Mouse (Mus musculus): ENCODE measurements around the gene Tmem165. TPM values are rescaled to one million over a fixed set of nuclear protein-coding genes. Genes with fewer than 3 reads are reported as not detected.

Gene Tmem165
- 50.2 and 51.2 TPM in 2 replicates for polyA plus RNA-seq (2012; rRNA removed)

DNA sequence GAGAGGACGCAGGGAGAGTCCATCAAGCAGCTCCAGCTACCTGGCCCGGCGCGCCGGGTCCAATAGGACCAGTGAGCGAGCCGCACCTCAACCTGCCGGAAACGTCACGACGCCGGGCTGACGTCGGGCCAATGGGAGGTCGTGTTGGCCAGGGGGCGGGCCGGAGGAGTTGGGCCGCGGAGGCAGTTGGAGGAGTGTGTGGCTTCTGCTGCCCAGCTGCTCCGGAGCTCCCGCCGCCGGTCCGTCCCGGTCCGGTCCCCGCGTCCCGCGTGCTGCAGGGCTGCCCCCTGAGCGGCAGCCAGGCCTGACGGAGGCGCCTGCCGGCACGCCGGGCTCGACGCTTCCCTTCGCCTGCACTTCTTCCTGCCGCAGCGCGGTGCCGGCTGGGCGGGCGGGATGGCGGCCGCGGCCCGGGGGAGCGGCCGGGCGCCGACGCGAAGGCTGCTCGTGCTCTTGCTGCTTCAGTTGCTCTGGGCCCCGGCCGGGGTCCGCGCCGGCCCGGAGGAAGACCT lies at the start of gene Tmem165:
Tmem165 (plus strand) TSS at position 131 of the 512 bp plus-strand sequence.
- no peak for DNase-seq (ENCODE audit: low read depth)

DNA sequence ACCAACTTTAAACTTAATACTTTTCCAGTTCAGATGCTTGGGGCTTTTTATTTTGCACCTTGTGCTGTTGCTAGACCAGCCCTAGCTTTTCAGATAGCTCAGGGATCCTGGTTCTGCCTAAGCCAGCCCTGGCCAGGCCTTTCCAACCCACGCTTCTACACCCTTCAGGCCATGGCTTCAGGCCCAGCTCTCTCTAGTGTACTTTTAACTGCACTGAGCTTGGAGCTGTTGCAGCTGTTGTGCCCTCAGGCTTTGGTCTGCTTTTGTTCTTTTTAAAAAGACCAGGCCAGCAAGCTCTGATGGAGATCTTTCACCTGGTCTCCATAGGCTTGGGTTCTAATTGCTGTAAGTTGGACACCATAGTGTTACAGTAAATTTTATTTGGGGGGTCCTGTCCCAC lies 48.0 kb upstream of the Tmem165 start:
- peak; percentile 70 for DNase-seq (ENCODE audit: low read depth)

DNA sequence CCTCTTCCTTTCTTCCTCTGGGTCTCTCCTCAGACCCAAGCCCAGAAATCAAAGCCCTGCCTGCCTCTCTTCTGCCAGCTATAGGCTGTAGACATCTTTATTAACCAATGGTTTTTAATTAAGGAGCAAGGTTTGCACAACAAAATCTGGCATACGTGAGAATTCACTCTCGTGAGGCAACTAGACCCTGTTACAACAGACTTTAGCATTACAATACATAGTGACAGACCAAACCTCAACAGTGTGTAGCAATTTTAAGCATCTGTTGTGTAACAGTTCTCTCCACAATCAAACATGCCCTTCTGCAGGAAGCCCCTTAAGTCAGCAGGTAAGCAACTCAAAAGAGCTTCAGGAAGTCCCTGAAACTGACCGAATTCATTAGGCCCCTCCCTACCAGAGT lies 47.4 kb upstream of the Tmem165 start:
- DNase-seq (ENCODE audit: low read depth) = peak; percentile 83

DNA sequence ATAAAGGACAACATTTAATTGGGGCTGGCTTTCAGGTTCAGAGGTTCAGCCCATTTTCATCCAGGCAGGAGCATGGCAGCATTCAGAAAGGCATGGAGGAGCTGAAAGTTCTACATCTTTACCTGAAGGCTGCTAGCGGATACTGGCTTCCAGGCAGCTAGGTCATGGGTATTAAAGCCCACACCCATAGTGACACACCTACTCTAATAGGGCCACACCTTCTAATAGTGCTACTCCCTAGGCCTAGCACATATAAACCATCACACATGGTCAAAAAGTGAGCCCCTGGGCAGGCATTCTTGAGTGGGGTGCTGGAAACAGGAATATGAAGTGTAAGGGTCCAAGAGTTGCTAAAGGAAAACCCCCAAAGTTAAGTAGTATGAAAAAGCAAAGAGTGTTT lies 46.1 kb upstream of the Tmem165 start:
- DNase-seq (ENCODE audit: low read depth) = no peak

DNA sequence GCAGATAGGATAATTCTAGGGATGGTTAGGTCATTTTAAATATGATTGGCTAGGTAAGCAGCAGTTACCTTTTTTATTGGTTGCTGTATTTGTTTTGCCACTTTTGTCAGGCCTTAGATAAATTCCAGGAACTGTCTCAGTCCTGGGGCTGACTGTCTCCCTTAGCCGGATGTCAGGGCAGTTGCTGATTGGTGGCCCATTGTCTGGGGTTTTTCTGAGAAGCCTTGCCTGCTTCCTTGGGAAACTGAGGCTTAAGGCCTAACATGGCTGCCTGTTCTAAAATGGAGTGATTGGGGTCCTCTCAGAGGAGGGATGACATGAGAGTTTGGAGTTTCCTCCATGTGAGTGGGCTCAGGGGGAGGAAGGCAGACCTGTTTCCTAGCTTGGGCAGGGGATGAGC lies 45.6 kb upstream of the Tmem165 start:
- no peak for DNase-seq (ENCODE audit: low read depth)

DNA sequence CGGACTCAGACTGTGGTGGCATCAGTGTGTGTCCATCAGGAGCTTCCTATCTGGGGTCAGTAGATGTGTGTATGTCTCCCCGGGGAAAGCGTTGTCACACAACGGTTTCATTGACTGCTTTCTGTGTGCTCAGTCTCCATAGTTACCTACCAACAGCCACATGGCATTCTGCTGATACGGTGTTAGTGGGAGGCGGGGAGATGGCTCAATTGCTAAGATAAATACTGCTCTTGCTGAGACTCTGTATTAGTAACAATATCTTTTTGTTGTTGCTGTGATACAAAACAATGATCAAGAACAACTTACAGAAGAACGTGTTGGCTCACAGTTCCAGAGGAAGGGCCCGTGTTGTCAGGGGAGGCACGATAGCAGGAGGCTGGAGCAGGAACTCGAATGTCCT lies 45.2 kb upstream of the Tmem165 start:
- no peak for DNase-seq (ENCODE audit: low read depth)

DNA sequence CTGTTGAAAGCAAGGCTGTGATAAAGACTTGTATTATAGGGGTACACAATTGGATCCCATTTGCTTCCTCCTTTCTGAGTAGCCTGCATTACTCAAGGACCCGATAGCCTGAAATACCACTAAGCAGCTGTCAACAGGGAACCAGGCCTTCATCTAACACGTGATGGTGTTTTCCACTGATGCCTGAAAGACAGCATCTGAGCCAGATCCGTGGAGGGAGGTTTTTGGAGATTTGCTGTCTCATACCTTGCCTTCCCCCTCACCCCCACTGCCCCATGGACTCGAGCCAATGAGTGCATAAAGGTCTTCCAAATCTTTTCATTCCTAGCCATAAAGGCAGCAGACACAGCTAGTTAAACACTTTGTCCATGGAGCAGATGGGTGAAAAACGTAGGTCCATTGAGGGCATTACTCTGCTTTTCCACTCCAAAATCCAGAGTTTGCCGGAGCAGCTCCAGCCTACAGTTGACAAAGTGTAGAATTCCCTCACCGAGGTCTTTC lies 44.5 kb upstream of the Tmem165 start:
- no peak for DNase-seq (ENCODE audit: low read depth)

DNA sequence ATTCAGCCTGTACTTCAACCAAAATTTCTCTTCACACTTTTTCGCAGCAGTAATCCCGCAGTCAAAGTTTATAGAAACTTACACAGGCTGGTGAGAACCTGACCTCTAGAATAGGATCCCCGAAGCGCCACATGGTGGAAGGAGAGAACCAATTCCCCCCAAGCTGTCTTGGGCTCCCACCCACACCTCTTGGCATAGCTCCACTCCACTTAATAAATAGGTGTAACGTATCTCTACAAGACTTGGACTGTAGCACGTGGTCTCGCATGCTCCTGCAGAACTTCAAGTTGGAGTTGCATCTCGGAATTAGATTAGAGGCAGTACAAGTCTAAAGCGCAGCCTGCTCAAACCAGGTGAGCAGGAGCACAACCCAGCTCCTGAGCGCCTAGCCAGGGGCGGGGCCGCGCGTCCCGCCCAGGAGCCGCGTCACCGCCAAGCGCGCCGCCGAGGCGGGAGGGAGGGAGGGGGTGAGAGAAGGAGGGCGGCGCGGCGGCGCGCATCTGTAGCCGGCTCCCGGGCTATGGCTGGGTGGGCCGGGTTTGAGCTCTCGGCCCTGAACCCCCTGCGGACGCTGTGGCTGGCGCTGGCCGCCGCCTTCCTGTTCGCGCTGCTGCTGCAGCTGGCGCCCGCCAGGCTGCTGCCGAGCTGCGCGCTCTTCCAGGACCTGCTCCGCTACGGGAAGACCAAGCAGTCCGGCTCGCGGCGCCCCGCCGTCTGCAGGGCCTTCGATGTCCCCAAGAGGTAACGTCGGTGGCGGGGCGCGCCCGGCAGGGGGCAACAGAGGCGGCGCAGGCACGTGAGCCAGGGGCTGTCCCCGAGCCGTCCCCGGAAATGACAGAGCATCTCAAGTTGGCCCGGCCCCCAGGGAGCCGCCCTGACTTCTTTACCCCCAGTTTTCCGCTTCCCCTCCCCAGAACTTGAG lies 43.6 kb upstream of the Tmem165 start, which contains the start of gene Srd5a3:
Srd5a3 (plus strand) TSS at position 464 of the 922 bp plus-strand sequence.
- peak; percentile 47 for DNase-seq (ENCODE audit: low read depth)

DNA sequence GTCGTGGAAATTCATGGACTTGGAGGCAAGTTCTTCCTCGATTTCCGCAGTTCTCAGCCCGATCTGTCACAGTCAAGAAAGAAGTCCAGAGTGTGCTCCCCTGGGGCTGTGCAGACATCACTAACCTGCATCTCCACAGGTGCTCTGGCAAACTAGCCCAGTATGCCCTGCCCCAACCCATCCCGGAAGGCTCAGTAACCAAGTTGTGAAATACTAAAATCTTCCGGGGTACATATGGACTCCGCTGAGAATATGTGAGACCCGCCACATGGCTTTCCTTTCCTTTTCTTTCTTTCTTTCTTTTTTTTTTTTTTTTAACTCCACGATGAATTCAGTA lies 43.0 kb upstream of the Tmem165 start:
- no peak for DNase-seq (ENCODE audit: low read depth)

DNA sequence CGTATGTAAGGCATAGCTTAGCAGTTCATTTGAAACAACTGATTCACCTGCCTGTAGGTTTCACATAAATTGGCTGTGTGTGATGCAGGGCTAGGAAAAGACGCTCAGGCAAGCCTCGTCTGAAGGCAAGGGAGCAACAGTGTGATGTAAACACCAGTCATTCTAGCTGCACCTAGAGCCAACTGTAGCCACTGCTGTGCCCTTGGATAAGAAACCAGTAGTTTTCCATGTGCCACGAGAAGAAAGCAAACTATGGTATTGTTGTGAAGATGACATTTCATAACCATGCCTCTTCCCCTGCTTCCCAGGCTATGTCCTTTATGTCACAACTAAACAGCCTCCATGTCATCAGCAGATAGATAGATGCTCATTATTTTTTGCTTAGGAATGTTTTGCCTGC lies 40.3 kb upstream of the Tmem165 start:
- no peak for DNase-seq (ENCODE audit: low read depth)

DNA sequence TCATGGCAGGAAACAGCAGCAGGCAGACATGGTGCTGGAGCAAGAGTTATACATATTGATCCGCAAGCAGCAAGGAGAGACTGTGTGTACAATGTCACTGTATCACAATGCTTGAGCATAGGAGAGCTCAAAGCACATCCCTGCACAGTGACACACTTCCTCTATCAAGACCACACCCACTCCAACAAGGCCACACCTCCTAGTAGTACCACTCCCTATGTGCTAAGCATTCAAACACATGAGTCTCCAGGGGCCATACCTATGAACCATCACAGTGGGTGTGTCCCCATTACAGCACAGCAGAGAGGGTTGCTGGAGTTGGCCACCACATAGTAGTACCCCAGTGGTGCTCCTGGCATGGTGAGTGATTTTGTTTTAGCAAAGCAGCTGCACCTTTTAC lies 37.3 kb upstream of the Tmem165 start:
- no peak for DNase-seq (ENCODE audit: low read depth)

DNA sequence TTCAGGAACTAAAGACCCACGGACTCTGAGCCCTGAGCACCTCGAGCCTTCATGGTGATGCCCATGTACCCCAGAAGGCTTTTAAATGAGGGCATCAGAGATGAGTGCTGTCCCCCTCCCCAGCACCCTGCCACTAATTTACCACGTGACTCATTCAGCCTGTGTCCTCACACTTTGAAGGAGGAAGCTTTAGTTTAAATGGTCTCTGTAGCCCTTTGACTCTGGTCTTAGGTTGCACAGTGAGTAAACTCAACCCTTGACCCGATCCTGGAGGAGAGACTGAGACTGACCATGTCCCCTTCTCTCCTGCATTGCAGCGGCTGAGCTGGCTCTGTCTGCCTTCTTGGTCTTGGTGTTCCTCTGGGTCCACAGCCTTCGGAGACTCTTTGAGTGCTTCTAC lies 34.2 kb upstream of the Tmem165 start:
- no peak for DNase-seq (ENCODE audit: low read depth)

DNA sequence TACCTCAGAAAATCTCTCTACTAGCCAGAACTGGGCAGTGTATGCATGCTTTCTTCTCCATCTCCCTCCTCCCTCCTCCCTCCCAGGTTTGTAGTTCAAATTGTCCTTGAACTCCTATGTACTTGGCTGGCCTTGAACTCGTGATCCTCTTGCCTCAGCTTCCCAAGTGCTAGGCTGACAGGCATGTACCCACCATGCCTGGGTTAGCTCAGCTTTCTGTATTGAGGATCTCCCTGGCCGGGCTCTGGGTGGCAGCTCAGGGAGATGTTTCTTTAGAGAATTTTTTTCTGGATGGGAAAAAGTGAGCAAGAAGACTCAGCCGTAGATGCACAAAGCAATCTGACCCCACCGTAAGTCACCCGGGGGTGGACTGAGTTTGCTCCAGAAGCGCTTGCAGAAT lies 30.7 kb upstream of the Tmem165 start:
- no peak for DNase-seq (ENCODE audit: low read depth)

DNA sequence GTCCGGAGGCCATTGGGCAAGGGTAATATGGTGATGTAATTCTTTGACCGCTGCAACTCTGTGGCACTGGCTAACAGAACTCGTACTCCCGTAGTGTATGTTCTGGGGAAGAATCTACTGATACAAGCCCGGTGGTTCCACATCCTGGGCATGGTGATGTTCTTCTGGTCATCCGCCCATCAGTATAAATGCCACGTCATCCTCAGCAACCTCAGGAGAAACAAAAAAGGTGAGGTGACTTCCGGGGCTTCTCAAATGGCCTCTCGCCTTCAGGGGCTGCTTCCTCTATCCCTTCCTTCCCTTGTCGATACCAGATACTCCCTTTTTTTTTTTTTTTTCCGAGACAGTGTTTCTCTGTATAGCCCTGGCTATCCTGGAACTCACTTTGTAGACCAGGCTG lies 30.2 kb upstream of the Tmem165 start:
- no peak for DNase-seq (ENCODE audit: low read depth)

DNA sequence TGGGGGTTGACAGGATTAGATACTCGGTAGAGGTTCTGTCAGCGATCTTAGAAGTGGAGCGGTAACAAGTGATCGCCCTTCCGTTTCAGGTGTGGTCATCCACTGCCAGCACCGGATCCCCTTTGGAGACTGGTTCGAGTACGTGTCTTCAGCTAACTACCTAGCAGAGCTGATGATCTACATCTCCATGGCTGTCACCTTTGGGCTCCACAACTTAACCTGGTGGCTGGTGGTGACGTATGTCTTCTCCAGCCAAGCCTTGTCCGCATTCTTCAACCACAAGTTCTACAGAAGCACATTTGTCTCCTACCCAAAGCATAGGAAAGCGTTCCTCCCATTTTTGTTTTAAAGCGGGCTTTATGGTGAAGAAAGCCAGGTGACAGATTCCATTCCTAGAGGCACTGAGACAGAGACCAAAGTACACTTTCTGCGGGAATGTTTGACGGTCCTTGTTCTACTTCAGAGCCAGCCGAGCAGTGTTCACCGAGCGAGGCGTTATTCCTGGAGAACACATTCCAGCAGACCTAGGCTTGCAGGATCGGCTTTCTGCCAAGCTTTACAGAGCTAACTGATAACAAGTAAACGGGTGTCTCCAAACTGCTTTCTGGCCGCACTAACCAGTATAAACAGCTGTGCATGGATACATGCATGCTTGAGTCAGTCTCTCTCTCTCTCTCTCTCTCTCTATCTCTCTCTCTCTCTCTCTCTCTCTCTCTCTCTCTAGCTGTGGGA lies 29.1 kb upstream of the Tmem165 start:
- DNase-seq (ENCODE audit: low read depth) = no peak

DNA sequence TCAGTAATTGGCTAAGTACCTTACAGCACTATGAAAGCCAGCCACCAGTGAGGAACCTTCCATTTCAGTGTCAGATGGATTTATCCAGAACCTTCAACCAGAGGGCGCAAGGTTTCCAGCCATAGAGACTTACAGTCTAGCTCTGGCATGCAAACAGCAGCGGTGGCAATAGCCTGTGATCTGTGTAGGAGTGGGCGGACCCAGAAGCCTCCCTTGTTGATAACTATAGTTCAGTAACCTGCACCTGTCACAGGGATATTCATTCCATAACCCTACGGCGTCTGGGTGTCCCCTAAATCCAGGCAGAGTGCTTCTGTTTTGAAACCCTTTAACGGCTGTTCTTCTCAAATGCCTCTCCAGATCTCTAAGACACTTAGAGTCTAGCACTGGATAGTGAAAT lies 24.1 kb upstream of the Tmem165 start:
- DNase-seq (ENCODE audit: low read depth) = no peak

DNA sequence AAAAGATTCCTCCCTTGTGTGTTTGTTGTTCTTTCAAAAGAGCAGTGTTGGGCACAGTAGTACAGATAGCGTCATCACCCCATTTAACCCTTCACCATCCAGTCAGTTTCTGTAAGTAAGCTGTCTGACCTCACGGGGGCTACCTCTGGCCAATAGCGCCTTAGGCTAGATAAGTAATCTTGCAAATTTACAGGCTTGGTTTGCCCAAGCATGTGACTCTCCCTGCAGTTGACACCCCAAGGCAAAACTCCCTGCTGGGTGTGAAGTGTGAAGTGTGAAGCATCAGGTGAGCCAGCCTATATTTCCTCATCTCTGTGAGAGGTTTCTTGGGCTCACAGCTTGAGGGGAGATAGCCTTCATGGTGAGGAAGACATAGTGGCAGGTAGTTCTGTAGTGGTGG lies 23.6 kb upstream of the Tmem165 start:
- no peak for DNase-seq (ENCODE audit: low read depth)

DNA sequence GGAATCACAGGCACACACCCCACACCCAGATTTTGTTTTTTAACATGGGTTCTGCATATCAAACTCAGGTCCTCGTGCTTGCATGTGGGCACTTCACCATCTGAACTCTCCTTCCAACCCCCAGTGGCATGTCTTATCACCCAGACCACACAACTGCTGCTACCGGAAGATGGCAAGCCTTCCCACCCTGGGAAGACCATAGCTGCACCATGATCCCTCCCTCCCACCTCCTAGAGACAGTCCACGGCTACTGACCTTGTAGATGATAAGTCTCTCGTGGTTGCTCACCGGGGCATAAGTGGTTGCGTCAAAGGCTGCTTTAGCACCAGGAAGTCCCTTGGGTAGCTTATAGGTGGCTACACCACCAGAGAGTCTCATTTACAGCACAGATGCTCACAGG lies 22.2 kb upstream of the Tmem165 start:
- DNase-seq (ENCODE audit: low read depth) = no peak

DNA sequence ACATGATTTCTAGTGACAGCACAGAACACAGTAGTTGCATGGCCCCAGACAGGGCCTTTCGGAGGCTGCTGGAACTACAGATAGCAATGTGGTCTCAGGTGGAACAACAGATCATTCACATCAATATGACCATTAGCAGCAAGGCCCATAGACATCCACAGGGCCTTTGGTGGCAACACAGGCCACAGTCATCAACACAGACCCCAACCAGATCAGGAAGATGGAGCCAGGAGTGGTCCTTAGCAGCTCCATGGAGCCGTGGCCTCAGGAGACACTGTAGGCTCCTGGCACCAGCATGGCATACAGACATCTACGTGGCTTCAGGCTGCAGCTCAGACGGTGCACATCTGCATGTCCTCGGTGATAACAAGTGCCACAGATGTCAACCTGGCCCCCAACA lies 20.8 kb upstream of the Tmem165 start:
- no peak for DNase-seq (ENCODE audit: low read depth)

DNA sequence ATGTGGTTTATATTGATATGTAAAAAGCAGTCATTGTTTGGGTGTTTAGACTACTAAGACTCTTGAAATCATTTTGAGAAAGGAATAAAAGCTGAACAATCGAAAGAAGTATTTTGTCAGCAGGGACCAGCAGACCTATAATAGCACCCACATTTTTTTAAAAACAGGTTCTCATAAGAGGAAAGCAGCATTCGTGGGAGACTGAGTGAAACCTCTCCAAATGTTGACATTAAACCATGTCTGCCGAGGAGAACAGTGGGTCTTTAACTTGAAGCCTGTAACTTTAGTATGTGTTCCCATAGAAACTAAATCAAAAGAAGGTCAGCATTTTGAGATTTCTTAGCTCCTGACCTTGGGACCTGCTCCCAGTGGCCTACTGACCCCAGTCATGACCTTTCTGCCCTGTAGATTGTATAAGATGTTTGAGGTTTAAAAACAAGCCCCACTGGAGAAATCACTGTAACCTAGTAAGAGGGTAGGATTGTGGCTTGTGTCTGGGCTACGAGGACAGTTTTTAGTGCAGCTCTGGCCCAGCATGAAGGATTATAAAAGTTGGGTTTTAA lies 19.8 kb upstream of the Tmem165 start:
- DNase-seq (ENCODE audit: low read depth) = no peak

DNA sequence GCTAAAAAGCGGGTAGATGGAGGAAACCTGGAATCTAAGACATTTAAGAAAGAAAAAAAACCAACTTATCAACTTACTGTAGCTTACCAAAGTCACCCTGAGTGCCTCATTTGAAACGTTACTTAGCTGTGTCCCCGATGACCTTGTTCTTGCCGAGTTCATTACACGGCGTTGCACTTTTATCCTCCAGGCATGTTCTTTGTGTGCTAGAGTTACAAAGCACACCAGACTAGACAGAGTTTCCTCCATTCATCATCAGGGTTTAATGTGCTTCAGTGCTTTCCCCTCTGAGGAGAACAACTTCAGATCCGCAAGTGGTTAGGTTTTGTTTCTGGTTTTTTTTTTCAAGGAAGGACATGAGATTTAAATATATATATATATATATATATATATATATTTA lies 18.9 kb upstream of the Tmem165 start:
- no peak for DNase-seq (ENCODE audit: low read depth)

DNA sequence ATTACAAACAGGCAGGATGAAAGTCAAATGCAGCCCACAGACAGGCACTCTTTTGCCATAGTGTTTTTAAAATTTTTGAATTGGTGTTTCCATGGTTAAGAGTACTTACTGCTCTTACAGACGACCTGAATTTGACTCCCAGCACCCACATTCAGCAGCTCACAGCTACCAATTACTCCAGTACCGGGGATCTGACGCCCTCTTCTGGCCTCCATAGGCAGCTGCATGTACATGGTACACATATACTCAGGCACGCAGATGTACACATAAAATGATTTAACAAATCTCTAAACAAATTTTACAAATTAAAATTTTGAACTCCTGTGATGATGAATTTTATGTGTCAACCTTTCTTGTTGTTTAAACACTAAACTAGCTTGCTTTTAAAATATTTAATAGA lies 13.2 kb upstream of the Tmem165 start:
- no peak for DNase-seq (ENCODE audit: low read depth)

All from gonadal fat pad, adult 2 months (tissue).